Mouse (Mus musculus): ENCODE measurements around the gene Naglu. TPM values are rescaled to one million over a fixed set of nuclear protein-coding genes. Genes with fewer than 3 reads are reported as not detected.

Naglu gene
- polyA plus RNA-seq, 1 experiment = 7.3 TPM

DNA sequence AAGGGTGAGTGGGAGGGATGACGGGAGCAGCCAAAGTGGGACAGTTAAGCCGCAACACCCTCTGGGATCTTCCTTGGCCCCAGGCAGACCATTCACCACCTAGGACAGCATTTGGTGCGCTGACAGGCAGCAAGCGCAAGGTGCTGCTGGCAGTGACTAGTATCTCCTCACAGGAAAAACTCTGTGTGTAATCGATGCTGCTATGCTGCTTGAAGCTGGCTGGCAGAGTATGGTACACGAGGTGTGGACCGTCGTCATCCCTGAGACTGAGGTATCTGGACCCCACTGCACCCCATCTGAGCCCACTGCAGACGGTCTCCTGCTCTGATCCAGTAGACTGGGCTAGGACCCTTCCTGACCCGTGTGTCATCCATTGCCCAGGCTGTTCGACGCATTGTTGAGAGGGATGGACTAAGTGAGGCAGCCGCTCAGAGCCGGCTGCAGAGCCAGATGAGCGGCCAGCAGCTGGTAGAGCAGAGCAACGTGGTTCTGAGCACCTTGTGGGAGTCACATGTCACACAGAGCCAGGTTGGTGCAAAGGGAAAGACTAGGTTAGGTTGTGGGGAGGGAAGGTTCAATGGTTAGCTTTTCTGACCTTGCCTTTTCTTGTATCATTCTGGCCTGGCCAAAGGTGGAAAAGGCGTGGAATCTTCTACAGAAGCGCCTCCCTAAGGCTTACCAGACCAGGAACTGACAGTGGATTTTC lies 16.0 kb downstream of the Naglu start:
- no peak overlapping the region for H3K4me3 ChIP-seq (ENCODE audit: insufficient read depth, poor library complexity, severe bottlenecking)
- H3K27me3 ChIP-seq (ENCODE audit: control insufficient read depth, insufficient read depth, insufficient read length) = no peaks in the 10 kb centered on the region
- peaks cover 8% of the 10 kb centered on the region for H3K79me3 ChIP-seq (ENCODE audit: low read depth)
- no peak overlapping the region for H3ac ChIP-seq (ENCODE audit: control insufficient read depth, insufficient read length, low read depth)
- peaks cover 31% of the 10 kb centered on the region for H3K79me2 ChIP-seq (ENCODE audit: control insufficient read depth, insufficient read depth)
- TF ChIP-seq CTCF (IDR thresholded peaks at IDR 0.05; ENCODE audit: control insufficient read depth, insufficient read depth, insufficient read length) (no peak), USF1 (IDR thresholded peaks at IDR 0.05; ENCODE audit: low read depth) (no peak), CEBPB (IDR thresholded peaks at IDR 0.05; ENCODE audit: low read depth) (no peak), FOSL1 (IDR thresholded peaks at IDR 0.05; ENCODE audit: insufficient read depth, low read length, poor library complexity, severe bottlenecking) (no peak), MYOG (IDR thresholded peaks at IDR 0.05; ENCODE audit: control insufficient read depth, extremely low read depth, insufficient read length) (no peak)
- H3K36me3 ChIP-seq (ENCODE audit: control insufficient read depth, insufficient read depth) = peaks cover 28% of the 10 kb centered on the region

DNA sequence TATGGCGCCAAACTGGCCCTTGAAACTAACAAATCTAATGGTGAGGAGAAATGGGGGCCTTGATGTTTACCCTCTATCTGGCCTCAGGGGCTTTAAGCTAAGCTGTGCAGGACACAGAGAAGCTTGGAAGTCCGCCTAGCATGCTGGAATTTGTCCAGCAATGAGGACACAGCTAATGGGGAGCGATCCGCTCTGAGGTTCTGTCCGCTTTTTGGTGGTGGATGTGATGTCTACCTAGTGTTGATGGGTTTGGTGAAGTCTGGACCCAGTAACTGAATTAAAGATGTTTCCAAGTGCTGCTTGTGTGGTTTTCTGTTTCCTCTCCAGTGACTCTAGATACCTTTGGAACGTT lies 16.5 kb downstream of the Naglu start:
- Histone ChIP-seq H3K27me3 (ENCODE audit: control insufficient read depth, insufficient read depth, insufficient read length) (no peaks in the 10 kb centered on the region), H3ac (ENCODE audit: control insufficient read depth, insufficient read length, low read depth) (no peak overlapping the region), H3K36me3 (ENCODE audit: control insufficient read depth, insufficient read depth) (peaks cover 34% of the 10 kb centered on the region), H3K4me3 (ENCODE audit: insufficient read depth, poor library complexity, severe bottlenecking) (no peak overlapping the region), H3K79me2 (ENCODE audit: control insufficient read depth, insufficient read depth) (peaks cover 31% of the 10 kb centered on the region), H3K79me3 (ENCODE audit: low read depth) (peaks cover 8% of the 10 kb centered on the region)
- TF ChIP-seq MYOD1 (IDR thresholded peaks at IDR 0.05; ENCODE audit: control insufficient read depth, insufficient read length, low read depth) (no peak), CTCF (IDR thresholded peaks at IDR 0.05; ENCODE audit: control insufficient read depth, insufficient read depth, insufficient read length) (no peak), CEBPB (IDR thresholded peaks at IDR 0.05; ENCODE audit: low read depth) (no peak), MYOG (IDR thresholded peaks at IDR 0.05; ENCODE audit: control insufficient read depth, extremely low read depth, insufficient read length) (no peak), FOSL1 (IDR thresholded peaks at IDR 0.05; ENCODE audit: insufficient read depth, low read length, poor library complexity, severe bottlenecking) (no peak), MAX (IDR thresholded peaks at IDR 0.05) (no peak), USF1 (IDR thresholded peaks at IDR 0.05; ENCODE audit: low read depth) (no peak)

DNA sequence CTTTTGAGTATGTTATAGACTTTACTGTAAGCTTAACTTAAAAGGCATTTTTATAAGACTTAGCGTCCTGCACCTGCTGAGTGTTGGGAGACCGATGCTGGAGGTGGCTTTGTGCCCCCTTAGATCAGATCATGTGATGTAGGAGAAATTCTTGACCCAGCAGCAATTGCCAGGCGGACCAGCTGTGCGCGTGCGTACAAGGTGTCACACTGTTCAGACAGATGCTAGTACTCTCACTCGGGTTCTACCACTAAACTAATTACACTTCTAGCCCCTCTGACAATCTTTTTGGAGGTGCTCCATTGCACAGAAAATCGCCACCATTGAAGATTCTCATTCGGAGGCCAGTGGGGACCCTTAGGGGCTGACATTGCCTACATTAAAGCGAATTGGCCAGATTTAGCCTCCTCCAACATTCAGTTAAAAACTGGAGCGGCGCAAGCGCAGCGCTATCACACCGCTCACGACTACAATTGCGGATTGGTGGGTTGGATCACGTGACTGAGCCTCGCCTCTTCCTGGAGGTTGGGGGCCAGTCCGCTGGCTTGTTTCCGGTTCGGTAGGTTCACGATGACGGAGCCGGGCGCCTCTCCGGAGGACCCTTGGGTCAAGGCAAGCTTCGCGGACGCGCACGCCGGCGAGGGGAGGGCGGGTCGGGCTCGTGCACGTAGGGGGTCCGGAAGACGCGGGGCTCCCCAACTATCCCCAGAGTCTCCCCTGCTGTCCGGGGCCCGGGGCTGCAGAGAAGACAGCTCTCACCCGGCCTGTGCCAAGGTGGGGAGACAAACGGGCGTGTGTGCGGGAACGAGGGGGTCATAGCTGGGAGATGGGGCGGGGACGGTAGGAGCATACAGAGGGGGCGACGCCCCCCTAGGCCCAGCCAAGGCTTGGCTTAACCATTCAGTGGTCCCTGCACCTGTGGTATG lies 17.2 kb downstream of the Naglu start, which contains the start of gene Mlx:
Gene Mlx (plus strand): TSS at position 522 of the 926 bp plus-strand sequence.
- peaks cover 41% of the 10 kb centered on the region for H3K36me3 ChIP-seq (ENCODE audit: control insufficient read depth, insufficient read depth)

DNA sequence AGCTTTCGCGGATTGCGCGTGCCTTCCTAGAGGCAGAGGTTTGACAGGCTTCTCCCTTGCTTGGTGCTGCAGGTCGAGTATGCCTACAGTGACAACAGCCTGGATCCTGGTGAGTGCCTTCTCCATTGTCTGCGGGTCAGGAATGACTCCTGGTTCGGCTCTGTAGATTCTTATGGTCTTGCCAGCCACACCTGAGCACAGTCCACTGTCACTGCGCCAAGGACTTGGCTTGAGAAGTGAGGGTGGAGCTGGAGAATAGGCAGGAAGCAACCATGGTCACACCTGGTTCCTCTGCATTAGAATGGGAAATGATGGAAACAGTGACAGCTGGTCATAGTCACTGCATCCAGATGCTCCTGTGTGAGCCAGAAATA lies 17.9 kb downstream of the Naglu start:
- TF ChIP-seq CTCF (IDR thresholded peaks at IDR 0.05; ENCODE audit: control insufficient read depth, insufficient read depth, insufficient read length) (no peak), FOSL1 (IDR thresholded peaks at IDR 0.05; ENCODE audit: insufficient read depth, low read length, poor library complexity, severe bottlenecking) (no peak), MYOD1 (IDR thresholded peaks at IDR 0.05; ENCODE audit: control insufficient read depth, insufficient read length, low read depth) (no peak), MAX (IDR thresholded peaks at IDR 0.05) (no peak), USF1 (IDR thresholded peaks at IDR 0.05; ENCODE audit: low read depth) (no peak), CEBPB (IDR thresholded peaks at IDR 0.05; ENCODE audit: low read depth) (no peak), MYOG (IDR thresholded peaks at IDR 0.05; ENCODE audit: control insufficient read depth, extremely low read depth, insufficient read length) (no peak)
- peaks cover 30% of the 10 kb centered on the region for H3K79me2 ChIP-seq (ENCODE audit: control insufficient read depth, insufficient read depth)
- H3K79me3 ChIP-seq (ENCODE audit: low read depth) = peaks cover 8% of the 10 kb centered on the region
- H3K27me3 ChIP-seq (ENCODE audit: control insufficient read depth, insufficient read depth, insufficient read length) = no peaks in the 10 kb centered on the region
- peak overlapping the region; percentile 80 for H3K4me3 ChIP-seq (ENCODE audit: insufficient read depth, poor library complexity, severe bottlenecking)
- peaks cover 47% of the 10 kb centered on the region for H3K36me3 ChIP-seq (ENCODE audit: control insufficient read depth, insufficient read depth)
- peak overlapping the region; percentile 87 for H3ac ChIP-seq (ENCODE audit: control insufficient read depth, insufficient read length, low read depth)

More for the DNA sequence above, 17.2 kb downstream of the Naglu start, which contains the start of gene Mlx:
- Histone ChIP-seq H3K27me3 (ENCODE audit: control insufficient read depth, insufficient read depth, insufficient read length) (no peaks in the 10 kb centered on the region), H3K4me3 (ENCODE audit: insufficient read depth, poor library complexity, severe bottlenecking) (peak within 1 kb of the TSS; percentile 80), H3ac (ENCODE audit: control insufficient read depth, insufficient read length, low read depth) (peak within 1 kb of the TSS; percentile 87), H3K79me3 (ENCODE audit: low read depth) (peaks cover 8% of the 10 kb centered on the region), H3K79me2 (ENCODE audit: control insufficient read depth, insufficient read depth) (peaks cover 31% of the 10 kb centered on the region)
- no peak for TF ChIP-seq MYOG (IDR thresholded peaks at IDR 0.05; ENCODE audit: control insufficient read depth, extremely low read depth, insufficient read length)
- peak; percentile 98 for TF ChIP-seq USF1 (IDR thresholded peaks at IDR 0.05; ENCODE audit: low read depth)

DNA sequence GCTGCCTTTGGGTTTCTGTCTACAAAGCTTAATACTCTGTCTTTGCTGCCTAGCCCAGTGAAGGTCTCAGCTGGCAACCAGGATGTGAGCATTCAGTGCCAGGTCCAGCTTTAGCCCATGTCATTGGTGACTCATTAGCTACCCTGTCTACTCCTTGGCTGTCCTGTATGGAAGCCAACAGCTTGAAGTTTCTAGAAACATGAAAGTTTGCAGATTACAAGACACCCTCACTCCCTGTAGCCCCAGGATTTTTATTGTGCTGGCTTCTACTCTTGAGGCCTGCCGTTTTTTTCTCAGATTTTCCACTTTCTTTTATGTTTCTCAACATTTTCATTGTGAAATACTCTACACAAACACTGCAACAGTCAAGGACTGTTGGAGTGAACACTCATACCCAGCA lies 20.1 kb downstream of the Naglu start:
- Histone ChIP-seq H3K4me3 (ENCODE audit: insufficient read depth, poor library complexity, severe bottlenecking) (no peak overlapping the region), H3ac (ENCODE audit: control insufficient read depth, insufficient read length, low read depth) (no peak overlapping the region)

More for the DNA sequence above, 20.1 kb downstream of the Naglu start:
- Histone ChIP-seq H3K79me3 (ENCODE audit: low read depth) (peaks cover 5% of the 10 kb centered on the region), H3K27me3 (ENCODE audit: control insufficient read depth, insufficient read depth, insufficient read length) (no peaks in the 10 kb centered on the region), H3K36me3 (ENCODE audit: control insufficient read depth, insufficient read depth) (peaks cover 64% of the 10 kb centered on the region), H3K79me2 (ENCODE audit: control insufficient read depth, insufficient read depth) (peaks cover 38% of the 10 kb centered on the region)
- TF ChIP-seq MYOG (IDR thresholded peaks at IDR 0.05; ENCODE audit: control insufficient read depth, extremely low read depth, insufficient read length) (no peak), USF1 (IDR thresholded peaks at IDR 0.05; ENCODE audit: low read depth) (no peak), CTCF (IDR thresholded peaks at IDR 0.05; ENCODE audit: control insufficient read depth, insufficient read depth, insufficient read length) (no peak), FOSL1 (IDR thresholded peaks at IDR 0.05; ENCODE audit: insufficient read depth, low read length, poor library complexity, severe bottlenecking) (no peak), MAX (IDR thresholded peaks at IDR 0.05) (no peak), MYOD1 (IDR thresholded peaks at IDR 0.05; ENCODE audit: control insufficient read depth, insufficient read length, low read depth) (no peak), CEBPB (IDR thresholded peaks at IDR 0.05; ENCODE audit: low read depth) (no peak)

Measured in C2C12 (cell line).